Mouse (Mus musculus): ENCODE data around the gene 4933428G20Rik. TPM values are rescaled to one million over a fixed set of nuclear protein-coding genes. Genes with fewer than 3 reads are reported as not detected.

4933428G20Rik gene
- polyA plus RNA-seq, 1 experiment from 2014 or later, result 0.87 TPM

DNA sequence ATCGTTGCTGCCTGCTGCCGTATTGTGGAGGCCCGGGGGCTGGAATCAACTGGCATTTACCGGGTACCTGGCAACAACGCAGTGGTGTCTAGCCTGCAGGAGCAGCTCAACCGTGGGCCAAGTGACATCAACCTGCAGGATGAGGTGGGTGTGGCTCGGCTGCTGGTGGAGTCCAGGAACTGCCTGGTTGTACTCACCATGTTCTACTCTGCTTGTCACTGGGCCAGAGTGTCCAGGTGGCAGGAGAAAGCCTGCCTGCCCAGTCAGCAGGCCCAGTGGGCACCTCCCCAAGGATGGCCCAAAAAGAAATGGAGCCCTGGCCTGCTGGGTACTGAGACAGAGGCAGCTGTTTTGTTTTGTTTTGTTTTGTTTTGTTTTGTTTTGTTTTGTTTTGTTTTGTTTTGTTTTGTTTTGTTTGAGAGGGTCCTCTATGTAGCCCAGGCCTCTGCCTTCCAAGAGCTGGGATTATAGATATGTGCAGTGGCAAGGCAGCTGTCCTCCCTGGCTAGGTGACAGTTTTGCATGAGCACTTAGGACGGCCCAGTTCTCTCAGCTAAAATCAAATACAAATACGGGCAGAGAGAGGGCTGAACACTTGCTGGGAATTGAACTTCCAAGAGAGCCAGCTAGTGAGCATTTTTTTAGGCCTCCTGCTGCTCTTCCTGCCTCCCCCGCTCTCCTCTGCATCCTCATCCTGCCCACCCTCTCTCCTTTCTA lies 33.5 kb downstream of the 4933428G20Rik start:
- no peak overlapping the region for H3K27ac ChIP-seq
- H3K36me3 ChIP-seq, result peaks cover 69% of the 10 kb centered on the region
- no peak for ATAC-seq (ENCODE audit: low FRiP score, low read depth)
- H3K4me1 ChIP-seq, result no peaks in the 10 kb centered on the region; the same call in 1 of the 2 replicates
- H3K9me3 ChIP-seq, result no peaks in the 10 kb centered on the region
- no peak overlapping the region for H3K4me3 ChIP-seq
- no peak overlapping the region for H3K4me2 ChIP-seq (replicated peaks)
- WGBS, result 82% methylated on average over 10 of the region's 10 CpGs
- peaks cover 15% of the 10 kb centered on the region for H3K27me3 ChIP-seq (replicated peaks)
- no peak overlapping the region for H3K9ac ChIP-seq

DNA sequence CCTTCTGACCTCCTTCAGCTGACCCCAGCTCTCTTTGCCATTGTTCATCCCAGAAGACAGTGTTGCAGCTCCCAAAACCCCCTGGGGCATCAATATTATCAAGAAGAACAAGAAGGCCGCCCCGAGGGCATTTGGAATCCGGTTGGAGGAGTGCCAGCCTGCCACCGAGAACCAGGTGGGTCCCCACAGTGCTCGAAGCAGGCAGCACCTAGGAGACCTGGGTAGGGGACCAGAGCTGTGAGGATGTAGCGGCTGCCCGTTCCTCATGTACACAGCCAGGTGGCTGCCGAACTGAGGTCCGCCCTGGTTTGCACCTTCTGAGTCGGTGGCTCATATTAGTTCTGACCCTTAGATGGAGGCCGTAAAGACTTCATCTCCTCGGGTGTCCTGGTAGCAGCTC lies 34.2 kb downstream of the 4933428G20Rik start:
- ATAC-seq (ENCODE audit: low FRiP score, low read depth), result no peak
- WGBS, result 85% methylated on average over 12 of the region's 12 CpGs
- Histone ChIP-seq H3K9ac (no peak overlapping the region), H3K4me2 (replicated peaks) (no peak overlapping the region), H3K36me3 (peaks cover 72% of the 10 kb centered on the region), H3K4me1 (no peaks in the 10 kb centered on the region; the same call in 1 of the 2 replicates), H3K4me3 (no peak overlapping the region), H3K27ac (no peak overlapping the region), H3K9me3 (no peaks in the 10 kb centered on the region), H3K27me3 (replicated peaks) (peaks cover 15% of the 10 kb centered on the region)

DNA sequence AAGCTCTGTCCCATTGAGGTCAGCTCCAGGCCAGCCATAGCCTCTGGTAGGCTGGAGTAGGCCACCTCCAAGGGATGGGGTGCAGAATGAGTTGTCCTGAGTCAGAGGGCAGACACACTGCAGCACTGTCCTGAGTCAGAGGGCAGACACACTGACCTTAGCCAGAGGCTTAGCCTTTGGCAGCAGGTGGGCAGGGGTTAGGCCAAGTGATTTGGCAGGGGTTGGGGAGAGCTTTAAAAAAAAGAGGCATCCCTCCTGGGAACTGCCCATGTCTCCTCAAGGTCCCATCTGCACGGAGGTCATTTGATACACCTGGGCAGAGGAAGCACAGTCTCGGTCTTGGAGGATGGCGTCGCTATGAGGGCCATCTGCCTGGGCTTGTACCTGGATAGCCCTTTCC lies 36.1 kb downstream of the 4933428G20Rik start:
- Histone ChIP-seq H3K27ac (no peak overlapping the region), H3K4me1 (no peaks in the 10 kb centered on the region; the same call in 1 of the 2 replicates), H3K9ac (no peak overlapping the region), H3K9me3 (no peaks in the 10 kb centered on the region), H3K4me3 (no peak overlapping the region), H3K36me3 (peaks cover 72% of the 10 kb centered on the region), H3K27me3 (replicated peaks) (peaks cover 15% of the 10 kb centered on the region), H3K4me2 (replicated peaks) (no peak overlapping the region)
- no peak for ATAC-seq (ENCODE audit: low FRiP score, low read depth)
- WGBS, result 86% methylated on average over 4 of the region's 4 CpGs

DNA sequence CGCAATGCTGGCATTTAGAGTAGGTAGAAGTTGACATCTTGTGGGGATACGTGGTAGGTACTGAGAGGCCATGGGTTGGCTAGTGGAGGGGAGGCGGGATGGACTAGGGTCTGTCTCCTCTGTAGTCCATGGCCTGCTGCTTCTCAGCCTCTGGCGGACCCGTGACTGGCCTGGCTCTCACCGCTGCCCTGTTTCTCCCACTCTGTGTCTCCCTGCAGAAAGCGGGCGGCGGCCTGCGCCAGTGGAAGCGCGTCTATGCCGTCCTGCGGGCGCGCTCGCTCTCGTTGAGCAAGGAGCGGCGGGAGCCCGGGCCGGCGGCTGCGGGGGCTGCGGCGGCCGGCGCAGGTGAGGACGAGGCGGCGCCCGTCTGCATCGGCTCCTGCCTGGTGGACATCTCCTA lies 37.0 kb downstream of the 4933428G20Rik start:
- ATAC-seq (ENCODE audit: low FRiP score, low read depth), result no peak
- H3K36me3 ChIP-seq, result peaks cover 78% of the 10 kb centered on the region
- H3K27ac ChIP-seq, result no peak overlapping the region
- H3K27me3 ChIP-seq (replicated peaks), result peaks cover 15% of the 10 kb centered on the region
- H3K9ac ChIP-seq, result no peak overlapping the region
- no peaks in the 10 kb centered on the region; the same call in 1 of the 2 replicates for H3K4me1 ChIP-seq
- no peak overlapping the region for H3K4me3 ChIP-seq
- 37% methylated on average over 33 of the region's 33 CpGs for WGBS
- no peak overlapping the region for H3K4me2 ChIP-seq (replicated peaks)
- H3K9me3 ChIP-seq, result no peaks in the 10 kb centered on the region

DNA sequence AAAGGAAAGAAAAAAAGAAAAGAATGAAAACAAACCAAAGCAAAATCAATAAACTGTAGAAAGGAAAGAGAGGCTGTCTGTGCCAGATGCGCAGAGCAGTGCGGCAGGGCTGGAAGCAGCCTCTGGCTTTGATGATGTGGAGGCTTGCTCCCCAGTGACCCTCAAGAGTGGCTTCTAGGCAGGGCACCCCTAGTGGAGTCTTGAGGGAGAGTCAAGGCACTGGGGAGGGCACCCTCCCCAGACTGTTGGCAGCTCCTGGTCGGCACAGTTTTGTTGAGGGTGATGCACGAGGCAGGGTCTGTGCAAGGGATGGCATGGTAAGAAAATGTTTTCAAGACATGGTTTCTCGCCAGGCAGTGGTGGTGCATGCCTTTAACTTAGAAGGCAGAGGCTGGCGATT lies 37.6 kb downstream of the 4933428G20Rik start:
- Histone ChIP-seq H3K4me3 (no peak overlapping the region), H3K9me3 (no peaks in the 10 kb centered on the region), H3K4me2 (replicated peaks) (no peak overlapping the region), H3K4me1 (no peaks in the 10 kb centered on the region; the same call in 1 of the 2 replicates), H3K36me3 (peaks cover 84% of the 10 kb centered on the region), H3K27ac (no peak overlapping the region), H3K27me3 (replicated peaks) (peaks cover 15% of the 10 kb centered on the region), H3K9ac (no peak overlapping the region)
- 87% methylated on average over 6 of the region's 6 CpGs for WGBS
- no peak for ATAC-seq (ENCODE audit: low FRiP score, low read depth)

DNA sequence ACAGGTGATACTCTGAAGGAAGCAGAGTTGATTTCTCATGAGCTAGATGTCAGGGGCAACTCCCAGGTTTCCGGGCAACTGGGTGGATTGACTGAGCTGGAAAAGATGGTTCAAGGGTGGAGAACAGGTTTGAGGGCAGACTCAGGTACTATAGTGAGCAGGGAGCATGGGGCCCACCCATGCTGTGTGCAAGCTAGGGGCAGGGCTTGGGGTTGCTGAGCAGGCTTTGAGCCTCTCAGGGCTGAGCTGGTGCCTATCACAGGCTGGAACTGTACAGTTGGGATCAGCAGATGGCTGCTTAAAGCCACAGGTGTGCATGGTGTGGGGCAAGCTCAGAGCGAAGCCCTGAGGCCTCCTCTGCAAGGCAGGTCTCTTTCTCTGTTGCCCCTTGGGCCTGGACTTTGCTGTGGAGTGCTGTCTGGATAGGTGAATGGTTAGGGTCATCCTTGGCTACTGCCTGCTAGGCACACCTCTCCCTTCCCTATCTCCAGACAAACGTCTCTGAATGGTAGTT lies 38.8 kb downstream of the 4933428G20Rik start:
- no peaks in the 10 kb centered on the region; the same call in 1 of the 2 replicates for H3K4me1 ChIP-seq
- H3K9me3 ChIP-seq, result no peaks in the 10 kb centered on the region
- H3K36me3 ChIP-seq, result peaks cover 84% of the 10 kb centered on the region
- WGBS, result 79% methylated on average over 3 of the region's 3 CpGs
- no peak overlapping the region for H3K9ac ChIP-seq
- no peak overlapping the region for H3K4me3 ChIP-seq
- ATAC-seq (ENCODE audit: low FRiP score, low read depth), result no peak
- H3K27me3 ChIP-seq (replicated peaks), result peaks cover 15% of the 10 kb centered on the region
- H3K4me2 ChIP-seq (replicated peaks), result no peak overlapping the region
- no peak overlapping the region for H3K27ac ChIP-seq

DNA sequence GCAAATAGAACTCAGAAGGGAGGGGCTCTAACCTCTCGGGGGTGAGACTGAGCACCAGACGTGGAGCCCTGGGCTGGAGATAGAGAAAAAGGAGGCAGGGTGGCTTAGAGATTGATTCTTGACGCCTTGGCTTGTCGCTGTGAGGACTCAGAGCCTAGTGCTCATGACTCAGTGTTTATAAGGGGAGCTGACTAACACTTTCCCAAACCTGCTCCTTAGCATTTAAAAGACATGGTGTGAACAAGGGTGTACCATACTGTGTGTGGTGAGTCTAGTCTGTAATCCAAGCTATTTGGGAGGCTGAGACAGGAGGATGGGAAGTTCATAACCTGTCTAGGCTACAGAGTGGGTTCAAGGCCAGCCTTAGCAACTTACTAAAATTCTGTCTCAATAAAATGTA lies 43.0 kb downstream of the 4933428G20Rik start:
- Histone ChIP-seq H3K4me2 (replicated peaks) (no peak overlapping the region), H3K27me3 (replicated peaks) (no peaks in the 10 kb centered on the region; the same call in 1 of the 2 replicates), H3K27ac (no peak overlapping the region), H3K9me3 (no peaks in the 10 kb centered on the region), H3K4me3 (no peak overlapping the region), H3K9ac (no peak overlapping the region), H3K36me3 (peaks cover 77% of the 10 kb centered on the region), H3K4me1 (peaks cover 13% of the 10 kb centered on the region)
- no peak for ATAC-seq (ENCODE audit: low FRiP score, low read depth)
- 83% methylated on average over 4 of the region's 4 CpGs for WGBS

DNA sequence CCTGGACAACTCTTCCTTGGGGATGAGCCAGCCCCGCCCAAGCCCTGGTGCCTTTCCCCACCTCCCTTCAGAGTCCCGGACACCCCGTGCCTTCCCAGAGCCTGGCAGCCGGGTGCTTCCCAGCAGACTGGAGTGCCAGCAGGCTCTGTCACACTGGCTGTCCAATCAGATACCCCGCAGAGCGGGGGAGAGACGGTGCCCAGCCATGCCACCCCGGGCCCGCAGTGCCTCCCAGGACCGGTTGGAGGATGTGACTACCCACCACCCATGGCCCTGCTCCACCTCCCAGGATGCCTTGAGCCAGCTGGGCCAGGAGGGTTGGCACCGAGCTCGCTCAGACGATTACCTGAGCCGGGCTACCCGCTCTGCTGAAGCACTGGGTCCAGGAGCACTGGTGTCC lies 48.5 kb downstream of the 4933428G20Rik start:
- Histone ChIP-seq H3K27ac (no peak overlapping the region), H3K27me3 (replicated peaks) (no peaks in the 10 kb centered on the region), H3K9ac (peak overlapping the region; percentile 21; the same call in 1 of the 2 replicates), H3K4me2 (replicated peaks) (peak overlapping the region; percentile 71), H3K4me1 (peaks cover 41% of the 10 kb centered on the region), H3K4me3 (no peak overlapping the region), H3K9me3 (no peaks in the 10 kb centered on the region), H3K36me3 (peaks cover 48% of the 10 kb centered on the region)
- ATAC-seq (ENCODE audit: low FRiP score, low read depth), result no peak
- WGBS, result 96% methylated on average over 15 of the region's 15 CpGs

DNA sequence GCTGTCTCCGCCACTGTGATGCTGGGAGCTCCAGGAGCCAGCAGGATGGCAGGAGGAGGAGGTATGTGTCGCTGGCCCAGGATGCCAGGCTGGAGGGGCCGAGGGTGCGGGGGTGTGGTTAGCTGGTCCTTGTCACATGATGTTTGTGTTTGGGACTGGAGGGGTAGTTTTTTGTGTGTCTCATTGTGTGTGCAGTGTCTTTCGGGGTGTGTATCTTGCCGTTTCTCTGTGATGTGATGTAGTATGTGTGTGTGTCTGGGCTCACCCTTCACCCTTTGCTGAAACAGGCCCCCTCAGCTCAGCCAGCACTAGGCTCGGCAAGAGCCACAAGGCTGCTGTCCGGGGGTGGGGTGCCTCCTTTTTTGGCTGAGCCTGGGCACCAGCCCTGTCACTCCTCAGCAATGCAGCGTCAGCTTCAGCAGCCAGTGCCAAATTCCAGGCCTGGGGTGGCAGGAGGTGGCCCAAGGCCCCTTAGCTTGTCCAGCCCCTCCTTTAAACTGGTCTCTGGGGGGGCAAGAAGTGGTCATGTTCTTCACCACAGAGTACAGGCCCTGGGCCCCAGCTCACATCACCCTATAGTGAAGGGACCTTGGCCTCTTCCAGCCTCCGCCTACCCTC lies 49.7 kb downstream of the 4933428G20Rik start:
- ATAC-seq (ENCODE audit: low FRiP score, low read depth), result peak; percentile 54
- no peaks in the 10 kb centered on the region for H3K27me3 ChIP-seq (replicated peaks)
- H3K27ac ChIP-seq, result 0 out of 2 replicates have a peak overlapping the region, but pooled peaks have one; percentile 32
- 30% methylated on average over 10 of the region's 10 CpGs for WGBS
- peaks cover 37% of the 10 kb centered on the region for H3K36me3 ChIP-seq
- peak overlapping the region; percentile 71 for H3K4me2 ChIP-seq (replicated peaks)
- peaks cover 41% of the 10 kb centered on the region for H3K4me1 ChIP-seq
- H3K9ac ChIP-seq, result peak overlapping the region; percentile 67
- no peaks in the 10 kb centered on the region for H3K9me3 ChIP-seq
- H3K4me3 ChIP-seq, result peak overlapping the region; percentile 50

DNA sequence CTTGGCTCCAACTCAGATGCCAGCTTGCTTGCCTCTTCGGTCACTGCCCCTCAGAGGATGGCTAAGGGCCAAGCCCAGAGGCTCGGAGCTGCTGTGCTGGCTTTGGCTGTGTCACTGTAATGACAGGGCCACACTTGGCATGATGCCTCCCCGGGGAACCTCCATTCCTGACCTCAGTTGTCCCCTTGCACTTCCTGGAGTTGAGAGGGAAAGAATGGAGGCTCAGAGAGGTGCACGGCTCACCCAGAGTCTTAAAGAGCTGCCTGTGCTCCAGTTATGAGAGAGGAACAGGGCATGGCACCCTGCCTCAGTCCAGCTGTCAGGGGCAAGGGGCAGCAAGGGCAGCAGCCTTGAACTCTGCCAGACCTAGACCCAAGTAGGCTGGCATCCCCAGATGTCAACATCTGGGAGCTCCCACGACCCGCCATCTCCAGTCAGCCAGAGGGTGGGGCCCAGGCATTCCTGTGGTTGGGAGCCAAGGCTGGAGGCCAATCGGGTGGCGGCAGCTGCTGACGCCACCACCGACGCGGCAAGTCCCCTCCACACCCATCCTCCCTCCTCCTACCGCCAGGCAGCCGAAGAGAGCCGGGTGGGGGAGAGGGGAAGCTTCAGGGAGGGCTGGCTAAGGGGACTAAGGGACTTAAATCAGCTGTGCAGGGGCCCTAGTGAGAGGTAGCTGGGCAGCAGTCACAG lies 50.4 kb downstream of the 4933428G20Rik start:
- Histone ChIP-seq H3K4me1 (peaks cover 40% of the 10 kb centered on the region), H3K36me3 (peaks cover 35% of the 10 kb centered on the region), H3K27me3 (replicated peaks) (no peaks in the 10 kb centered on the region), H3K4me2 (replicated peaks) (peak overlapping the region; percentile 71), H3K4me3 (peak overlapping the region; percentile 50), H3K9me3 (no peaks in the 10 kb centered on the region), H3K9ac (peak overlapping the region; percentile 67), H3K27ac (0 out of 2 replicates have a peak overlapping the region, but pooled peaks have one; percentile 32)
- 13% methylated on average over 15 of the region's 15 CpGs for WGBS
- ATAC-seq (ENCODE audit: low FRiP score, low read depth), result peak; percentile 86

DNA sequence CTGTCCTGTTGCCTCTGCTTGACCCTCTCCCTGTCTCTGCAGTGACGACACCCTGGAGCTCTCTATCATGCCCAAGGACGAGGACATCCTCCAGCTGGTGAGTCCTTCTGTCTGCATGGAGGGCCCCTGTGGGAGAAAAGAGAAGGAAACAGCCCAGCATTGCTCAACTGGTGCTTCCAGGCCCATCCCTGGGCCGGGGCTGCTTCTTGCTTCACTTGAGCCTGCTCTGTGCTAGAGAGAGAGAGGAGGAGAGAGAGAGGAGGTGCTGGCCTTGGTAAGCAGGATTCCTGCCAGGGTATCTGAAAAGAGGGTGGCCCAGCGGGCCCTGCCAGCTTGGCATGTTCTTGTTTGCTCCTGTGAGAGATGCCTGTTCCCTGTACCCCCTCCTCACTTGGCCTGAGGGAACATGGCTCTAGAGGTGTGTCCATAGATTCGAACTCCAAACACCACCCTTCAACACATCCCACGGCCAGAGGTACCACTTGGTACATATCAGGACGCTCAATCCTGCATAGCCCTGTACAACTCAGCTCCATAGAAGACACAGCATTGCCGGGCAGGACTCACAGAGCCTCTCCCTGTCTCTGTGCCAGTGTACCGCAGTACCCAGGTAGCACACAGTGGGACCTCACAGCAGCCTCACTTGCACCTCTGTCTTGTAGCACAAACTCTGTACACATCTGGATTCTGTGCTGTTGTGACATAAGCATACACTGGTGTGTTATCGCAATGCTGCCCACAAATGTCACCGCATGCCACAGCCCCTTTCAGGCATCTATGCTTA lies 51.3 kb downstream of the 4933428G20Rik start:
- Histone ChIP-seq H3K4me1 (peaks cover 36% of the 10 kb centered on the region), H3K27me3 (replicated peaks) (0 out of 2 replicates have a peak, but pooled peaks cover 4% of the 10 kb centered on the region), H3K9ac (no peak overlapping the region), H3K27ac (no peak overlapping the region), H3K4me2 (replicated peaks) (no peak overlapping the region), H3K9me3 (no peaks in the 10 kb centered on the region), H3K4me3 (no peak overlapping the region), H3K36me3 (peaks cover 30% of the 10 kb centered on the region)
- no peak for ATAC-seq (ENCODE audit: low FRiP score, low read depth)
- WGBS, result 91% methylated on average over 11 of the region's 11 CpGs
